Mouse (Mus musculus): ENCODE results near the gene Atg16l2.

Gene Atg16l2

GRCm38 (mm10) chr7:101320399-101321217 lies 18.6 kb upstream of the Atg16l2 start:
- peak; percentile 60 for DNase-seq

GRCm38 (mm10) chr7:101319796-101320195 lies 17.7 kb upstream of the Atg16l2 start:
- DNase-seq, result no peak

GRCm38 (mm10) chr7:101318848-101319247 lies 16.8 kb upstream of the Atg16l2 start:
- DNase-seq, result no peak

GRCm38 (mm10) chr7:101317014-101317413 lies 15.0 kb upstream of the Atg16l2 start, which contains the start of gene Stard10:
Gene Stard10, plus strand, starts transcription at chr7:101317086.
- DNase-seq, result no peak

GRCm38 (mm10) chr7:101316591-101317001 lies 14.5 kb upstream of the Atg16l2 start:
- no peak for DNase-seq

- no peak for DNase-seq
These were observed 13.6 kb upstream of the Atg16l2 start for GRCm38 (mm10) chr7:101315699-101316098.

- DNase-seq, result peak; percentile 57
These were observed 12.3 kb upstream of the Atg16l2 start for GRCm38 (mm10) chr7:101314396-101314795.

GRCm38 (mm10) chr7:101313033-101313432 lies 11.0 kb upstream of the Atg16l2 start:
- no peak for DNase-seq

GRCm38 (mm10) chr7:101311061-101311460 lies 9.0 kb upstream of the Atg16l2 start:
- DNase-seq, result no peak

- peak; percentile 98 for DNase-seq
These were observed 8.4 kb upstream of the Atg16l2 start for GRCm38 (mm10) chr7:101310327-101311028.

GRCm38 (mm10) chr7:101309985-101310326 lies 7.9 kb upstream of the Atg16l2 start:
- no peak for DNase-seq

- DNase-seq, result no peak
These were observed 4.8 kb upstream of the Atg16l2 start for GRCm38 (mm10) chr7:101306841-101307240.

GRCm38 (mm10) chr7:101302691-101303090 lies 640 bp upstream of the Atg16l2 start:
- no peak for DNase-seq

- peak; percentile 58 for DNase-seq
These were observed 630 bp downstream of the Atg16l2 start for GRCm38 (mm10) chr7:101301361-101301880.

- DNase-seq, result no peak
These were observed 3.7 kb downstream of the Atg16l2 start for GRCm38 (mm10) chr7:101298375-101298774.

GRCm38 (mm10) chr7:101297023-101297405 lies 5.0 kb downstream of the Atg16l2 start:
- DNase-seq, result no peak

GRCm38 (mm10) chr7:101296252-101297022 lies 5.6 kb downstream of the Atg16l2 start:
- peak; percentile 90 for DNase-seq

GRCm38 (mm10) chr7:101295438-101295837 lies 6.6 kb downstream of the Atg16l2 start:
- no peak for DNase-seq

- no peak for DNase-seq
These were observed 8.4 kb downstream of the Atg16l2 start for GRCm38 (mm10) chr7:101293611-101294010.

- DNase-seq, result no peak
These were observed 8.9 kb downstream of the Atg16l2 start for GRCm38 (mm10) chr7:101293138-101293537.

GRCm38 (mm10) chr7:101292696-101293095 lies 9.4 kb downstream of the Atg16l2 start:
- no peak for DNase-seq

- no peak for DNase-seq
These were observed 10.0 kb downstream of the Atg16l2 start for GRCm38 (mm10) chr7:101292086-101292485.

GRCm38 (mm10) chr7:101291641-101292040 lies 10.4 kb downstream of the Atg16l2 start:
- DNase-seq, result no peak

Measured in right cerebral cortex, postnatal 25 days (tissue).